Mouse (Mus musculus): ENCODE measurements around the gene Rack1. TPM values are rescaled to one million over a fixed set of nuclear protein-coding genes. Genes with fewer than 3 reads are reported as not detected.

Gene Rack1
- polyA plus RNA-seq, 2 experiments = 674 to 1,100 TPM

DNA sequence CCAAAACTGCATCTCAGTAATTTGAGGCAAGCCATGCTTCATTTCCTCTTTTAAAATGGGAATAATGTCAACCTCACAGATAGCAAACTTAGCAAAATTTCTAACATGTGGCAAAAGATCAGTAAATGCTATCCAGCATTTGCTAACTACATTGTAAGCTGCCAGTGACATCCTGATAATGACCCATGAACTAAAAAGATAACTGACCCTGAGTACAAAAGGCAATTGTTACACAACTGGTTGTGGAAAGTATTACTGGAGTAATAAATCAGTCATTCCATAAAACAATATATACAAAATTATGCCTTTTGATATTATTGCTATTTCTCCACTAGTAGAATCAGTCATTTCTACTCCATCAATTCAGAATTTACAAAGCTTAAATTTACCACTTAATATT lies 13.7 kb downstream of the Rack1 start:
- H3K4me1 ChIP-seq (replicated peaks; ENCODE audit: control insufficient read depth in 2 of 2, insufficient read depth in 2 of 2, low read length in 1 of 2) = peaks cover 7 to 11% of the 10 kb centered on the region in 2 experiments
- ATAC-seq (ENCODE audit: insufficient read depth) (no peak), DNase-seq (ENCODE audit: low read depth in 3 of 3, low spot score in 3 of 3) (no peak)
- H3K27me3 ChIP-seq (ENCODE audit: control insufficient read depth, insufficient read depth, low read length) = no peaks in the 10 kb centered on the region
- H3K36me3 ChIP-seq (replicated peaks; ENCODE audit: control insufficient read depth, insufficient read depth, low read depth) = peaks cover 23% of the 10 kb centered on the region
- no peak overlapping the region for H3K27ac ChIP-seq
- no peak overlapping the region for H3K9ac ChIP-seq (replicated peaks)
- no peak for TF ChIP-seq CTCF (IDR thresholded peaks at IDR 0.05; ENCODE audit: low read depth)
- TF ChIP-seq EP300 (IDR thresholded peaks at IDR 0.05; ENCODE audit: low read depth) = no peak
- H3K9me3 ChIP-seq (ENCODE audit: control insufficient read depth, low read length) = no peaks in the 10 kb centered on the region
- no peak overlapping the region for H3K4me3 ChIP-seq (ENCODE audit: insufficient read depth in 1 of 2, low read depth in 2 of 2, low read length in 2 of 2)
- no peak overlapping the region for H3K4me2 ChIP-seq (ENCODE audit: low read depth)

DNA sequence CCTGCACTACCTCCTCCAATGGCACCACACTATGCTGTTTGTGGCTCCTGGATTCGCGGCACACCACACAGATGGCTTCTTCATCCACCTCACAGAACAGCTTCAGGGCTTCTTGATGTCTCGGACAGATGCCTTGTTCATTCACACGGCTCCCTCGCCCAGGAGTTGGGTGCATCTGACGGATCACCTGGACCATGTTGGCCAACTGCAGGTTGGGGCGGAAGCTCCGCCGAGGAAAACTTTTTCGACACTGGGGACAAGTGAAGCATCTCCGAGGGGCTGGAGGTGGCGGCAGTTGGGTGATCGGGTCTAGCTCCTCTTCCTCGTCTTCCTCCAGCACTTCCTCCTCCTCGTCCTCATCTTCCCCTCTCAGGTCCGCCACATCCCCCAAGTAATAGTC lies 15.7 kb downstream of the Rack1 start:
- ATAC-seq (ENCODE audit: insufficient read depth) = no peak
- no peak for DNase-seq (ENCODE audit: low read depth in 3 of 3, low spot score in 3 of 3)
- TF ChIP-seq CTCF (IDR thresholded peaks at IDR 0.05; ENCODE audit: low read depth) (no peak), EP300 (IDR thresholded peaks at IDR 0.05; ENCODE audit: low read depth) (no peak)
- Histone ChIP-seq H3K27ac (no peak overlapping the region), H3K9me3 (ENCODE audit: control insufficient read depth, low read length) (no peaks in the 10 kb centered on the region), H3K4me3 (ENCODE audit: insufficient read depth in 1 of 2, low read depth in 2 of 2, low read length in 2 of 2) (peak overlapping the region; percentile 73 to 84), H3K36me3 (replicated peaks; ENCODE audit: control insufficient read depth, insufficient read depth, low read depth) (peaks cover 13% of the 10 kb centered on the region), H3K4me2 (ENCODE audit: low read depth) (peak overlapping the region; percentile 97), H3K9ac (replicated peaks) (peak overlapping the region; percentile 82; the same call in 1 of the 2 replicates), H3K4me1 (replicated peaks; ENCODE audit: control insufficient read depth in 2 of 2, insufficient read depth in 2 of 2, low read length in 1 of 2) (peaks cover 7 to 13% of the 10 kb centered on the region in 2 experiments), H3K27me3 (ENCODE audit: control insufficient read depth, insufficient read depth, low read length) (no peaks in the 10 kb centered on the region)
- WGBS (ENCODE audit: insufficient replicate concordance) = 55% methylated on average over 16 of the region's 16 CpGs

DNA sequence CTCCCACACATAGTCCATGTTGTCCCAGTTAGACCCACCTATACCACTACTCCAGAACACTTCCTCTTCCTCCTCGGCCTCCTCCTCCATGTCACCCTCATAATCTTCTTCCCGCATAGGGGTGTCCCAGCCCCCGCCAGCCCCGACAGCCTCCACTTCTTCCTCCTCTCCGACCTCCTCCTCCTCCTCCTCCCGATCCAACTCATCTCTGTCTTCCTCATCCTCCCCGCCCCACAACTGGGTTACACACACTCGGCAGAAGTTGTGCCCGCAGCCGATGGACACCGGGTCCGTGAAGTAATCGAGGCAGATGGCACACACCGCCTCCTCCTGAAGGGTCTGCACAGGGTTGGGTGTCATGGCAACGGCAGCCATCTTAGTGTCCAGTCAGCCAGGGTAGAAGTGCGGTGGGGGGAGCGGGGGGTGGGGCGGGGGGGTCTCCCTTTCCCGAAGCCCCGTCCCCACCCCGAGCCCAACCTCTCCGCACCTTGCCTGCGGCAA lies 16.2 kb downstream of the Rack1 start:
- no peaks in the 10 kb centered on the region for H3K27me3 ChIP-seq (ENCODE audit: control insufficient read depth, insufficient read depth, low read length)

DNA sequence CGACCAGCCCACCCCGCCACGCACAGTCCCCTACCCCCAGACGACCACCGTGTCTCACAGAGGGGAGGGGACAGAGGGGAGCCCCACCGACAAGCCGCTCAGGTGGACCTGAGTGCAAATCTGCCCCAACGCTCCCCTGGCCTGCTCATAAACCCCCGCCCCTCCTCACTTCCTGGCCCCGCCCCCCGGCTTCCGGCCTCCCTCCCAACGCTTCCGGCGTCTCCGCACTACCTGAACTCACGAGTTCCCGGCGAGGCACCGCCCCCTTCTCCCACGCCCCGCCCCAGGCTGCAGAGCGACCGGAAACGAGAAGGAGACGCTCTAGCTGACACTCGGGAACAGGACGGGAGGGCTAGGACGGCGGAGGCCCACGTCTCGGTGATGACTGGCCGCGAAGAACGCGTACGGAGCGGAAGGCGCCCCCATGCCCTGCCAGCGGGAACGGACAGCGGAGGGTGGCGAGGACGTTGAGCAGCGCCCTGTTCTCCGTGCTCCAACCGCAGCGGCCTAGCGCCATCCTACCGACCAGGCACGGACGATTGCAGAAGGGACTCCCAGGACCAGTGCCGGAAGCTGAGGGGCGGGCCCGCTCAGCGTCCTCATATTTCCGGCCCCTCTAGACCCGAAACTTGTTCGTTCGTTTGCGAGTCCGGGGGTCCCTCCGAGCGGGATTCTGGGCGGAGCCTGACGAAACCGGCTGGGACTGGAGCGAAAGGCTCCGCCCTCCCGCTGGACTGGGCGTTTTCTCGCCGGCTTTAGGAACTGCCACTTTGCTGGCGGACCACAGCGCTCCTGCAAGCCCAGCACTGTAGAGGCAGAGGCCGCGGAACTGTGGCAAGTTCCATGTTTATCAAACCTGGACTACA lies 16.9 kb downstream of the Rack1 start, which contains the start of gene Trim41:
Gene Trim41 (minus strand): TSS at position 554 of the 866 bp plus-strand sequence.
- H3K4me2 ChIP-seq (ENCODE audit: low read depth) = peak within 1 kb of the TSS; percentile 97
- H3K27me3 ChIP-seq (ENCODE audit: control insufficient read depth, insufficient read depth, low read length) = no peaks in the 10 kb centered on the region
- DNase-seq (ENCODE audit: low read depth in 3 of 3, low spot score in 3 of 3) = peak; percentile 97 to 98 (median 97)
- H3K4me3 ChIP-seq (ENCODE audit: insufficient read depth in 1 of 2, low read depth in 2 of 2, low read length in 2 of 2) = peak within 1 kb of the TSS; percentile 78 to 84
- TF ChIP-seq CTCF (IDR thresholded peaks at IDR 0.05; ENCODE audit: low read depth) = peak; percentile 26
- TF ChIP-seq EP300 (IDR thresholded peaks at IDR 0.05; ENCODE audit: low read depth) = peak; percentile 71
- peaks cover 4% of the 10 kb centered on the region for H3K36me3 ChIP-seq (replicated peaks; ENCODE audit: control insufficient read depth, insufficient read depth, low read depth)
- under 1% methylated on average over 70 of the region's 77 CpGs for WGBS (ENCODE audit: insufficient replicate concordance)
- ATAC-seq (ENCODE audit: insufficient read depth) = peak; percentile 96
- no peaks in the 10 kb centered on the region for H3K9me3 ChIP-seq (ENCODE audit: control insufficient read depth, low read length)
- H3K4me1 ChIP-seq (replicated peaks; ENCODE audit: control insufficient read depth in 2 of 2, insufficient read depth in 2 of 2, low read length in 1 of 2) = peaks cover 7 to 13% of the 10 kb centered on the region in 2 experiments
- peak within 1 kb of the TSS; percentile 86 for H3K27ac ChIP-seq
- peak within 1 kb of the TSS; percentile 93 for H3K9ac ChIP-seq (replicated peaks)

More for the DNA sequence above, 16.2 kb downstream of the Rack1 start:
- peaks cover 7 to 13% of the 10 kb centered on the region in 2 experiments for H3K4me1 ChIP-seq (replicated peaks; ENCODE audit: control insufficient read depth in 2 of 2, insufficient read depth in 2 of 2, low read length in 1 of 2)
- ATAC-seq (ENCODE audit: insufficient read depth) (peak; percentile 1; the same call in 1 of the 2 replicates), DNase-seq (ENCODE audit: low read depth in 3 of 3, low spot score in 3 of 3) (no peak)
- H3K4me2 ChIP-seq (ENCODE audit: low read depth) = peak overlapping the region; percentile 97
- peaks cover 10% of the 10 kb centered on the region for H3K36me3 ChIP-seq (replicated peaks; ENCODE audit: control insufficient read depth, insufficient read depth, low read depth)
- WGBS (ENCODE audit: insufficient replicate concordance) = under 1% methylated on average over 23 of the region's 23 CpGs
- peak overlapping the region; percentile 82 for H3K9ac ChIP-seq (replicated peaks)
- H3K27ac ChIP-seq = peak overlapping the region; percentile 59
- H3K9me3 ChIP-seq (ENCODE audit: control insufficient read depth, low read length) = no peaks in the 10 kb centered on the region
- peak overlapping the region; percentile 73 to 84 for H3K4me3 ChIP-seq (ENCODE audit: insufficient read depth in 1 of 2, low read depth in 2 of 2, low read length in 2 of 2)
- TF ChIP-seq CTCF (IDR thresholded peaks at IDR 0.05; ENCODE audit: low read depth) (no peak), EP300 (IDR thresholded peaks at IDR 0.05; ENCODE audit: low read depth) (no peak)

DNA sequence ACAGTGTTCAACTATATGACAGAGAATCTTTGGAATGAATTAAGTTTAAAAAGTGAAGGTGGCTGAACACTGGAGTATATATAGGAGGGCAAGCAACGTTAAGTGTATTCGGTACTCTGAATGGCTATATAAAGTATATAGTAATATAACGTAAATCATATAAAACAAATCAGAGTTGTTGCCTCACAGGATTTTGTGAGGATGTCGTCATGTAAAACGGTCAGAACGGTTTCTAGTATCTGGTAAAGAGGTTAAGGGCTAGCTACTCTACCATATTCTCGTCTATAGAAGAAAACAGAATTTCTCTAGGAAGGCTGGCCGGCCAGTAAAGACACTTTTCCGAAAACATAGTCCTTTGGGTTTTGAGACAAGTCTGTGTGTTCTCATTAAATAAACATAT lies 17.7 kb downstream of the Rack1 start:
- Histone ChIP-seq H3K4me2 (ENCODE audit: low read depth) (peak overlapping the region; percentile 97), H3K27me3 (ENCODE audit: control insufficient read depth, insufficient read depth, low read length) (no peaks in the 10 kb centered on the region), H3K4me3 (ENCODE audit: insufficient read depth in 1 of 2, low read depth in 2 of 2, low read length in 2 of 2) (peak overlapping the region; percentile 78 to 84), H3K9ac (replicated peaks) (peak overlapping the region; percentile 93), H3K36me3 (replicated peaks; ENCODE audit: control insufficient read depth, insufficient read depth, low read depth) (no peaks in the 10 kb centered on the region; the same call in 1 of the 2 replicates), H3K9me3 (ENCODE audit: control insufficient read depth, low read length) (no peaks in the 10 kb centered on the region), H3K4me1 (replicated peaks; ENCODE audit: control insufficient read depth in 2 of 2, insufficient read depth in 2 of 2, low read length in 1 of 2) (peaks cover 7 to 14% of the 10 kb centered on the region in 2 experiments), H3K27ac (peak overlapping the region; percentile 86)
- ATAC-seq (ENCODE audit: insufficient read depth) (no peak), DNase-seq (ENCODE audit: low read depth in 3 of 3, low spot score in 3 of 3) (no peak)
- 5% methylated on average over 9 of the region's 9 CpGs for WGBS (ENCODE audit: insufficient replicate concordance)
- no peak for TF ChIP-seq EP300 (IDR thresholded peaks at IDR 0.05; ENCODE audit: low read depth)
- no peak for TF ChIP-seq CTCF (IDR thresholded peaks at IDR 0.05; ENCODE audit: low read depth)

Data from liver, embryonic 14.5 days (tissue).